ENCODE assay signal across 11 mouse cellular contexts in genomic region chr19:14599851-14600251, GRCm38 (mm10). TPM values are rescaled to one million over a fixed set of nuclear protein-coding genes. Genes with fewer than 3 reads are reported as not detected.
DNase-seq lines count a peak whose midpoint lies in the region; ATAC-seq and TF ChIP-seq lines count a peak whose summit lies in the region.
"Had no signal": no experiment of that assay in that cellular context is flagged by ENCODE, and none has a peak within 500 bp of the region (broad histone marks: within the 10 kb centered on the region; RNA-seq: fewer than 3 reads in every experiment).

No protein-coding gene starts in this region.

- H3K4me3 ChIP-seq in hindbrain, embryonic 10.5 days, result peak overlapping the region; percentile 88; the same call in 1 of the 2 replicates
- no peak overlapping the region for H3K4me3 ChIP-seq in hindbrain, embryonic 14.5 days (replicated peaks; ENCODE audit: low read length)
- H3K4me3 ChIP-seq in E14TG2a.4 (replicated peaks; ENCODE audit: low read length), result 0 out of 2 replicates have a peak overlapping the region, but pooled peaks have one; percentile 87
- no peak overlapping the region for H3K4me3 ChIP-seq in limb, embryonic 10.5 days

- TF ChIP-seq CTCF in E14TG2a.4 (conservative IDR thresholded peaks at IDR 0.05; ENCODE audit: low read length), result no peak

- H3K36me3 ChIP-seq in hindbrain, embryonic 10.5 days, result 0 out of 2 replicates have a peak, but pooled peaks cover 2% of the 10 kb centered on the region
- H3K36me3 ChIP-seq in hindbrain, embryonic 14.5 days (replicated peaks; ENCODE audit: control insufficient read depth, insufficient read depth), result no peaks in the 10 kb centered on the region
- peaks cover 9% of the 10 kb centered on the region for H3K36me3 ChIP-seq in E14TG2a.4 (ENCODE audit: insufficient read depth, low read length)
- no peaks in the 10 kb centered on the region for H3K36me3 ChIP-seq in limb, embryonic 10.5 days
- H3K36me3 ChIP-seq: heart, embryonic 10.5 days had no signal

- peaks cover 36% of the 10 kb centered on the region for H3K4me1 ChIP-seq in hindbrain, embryonic 10.5 days (replicated peaks)
- H3K4me1 ChIP-seq in hindbrain, embryonic 14.5 days (replicated peaks; ENCODE audit: control insufficient read depth, insufficient read depth, low read length), result peaks cover 15% of the 10 kb centered on the region; the same call in 1 of the 2 replicates
- peaks cover 39% of the 10 kb centered on the region for H3K4me1 ChIP-seq in E14TG2a.4 (replicated peaks; ENCODE audit: low read depth, low read length)
- H3K4me1 ChIP-seq in limb, embryonic 10.5 days, result peaks cover 38% of the 10 kb centered on the region

- peaks cover 34% of the 10 kb centered on the region for H3K27me3 ChIP-seq in hindbrain, embryonic 10.5 days (ENCODE audit: insufficient read depth, poor library complexity, severe bottlenecking)
- no peaks in the 10 kb centered on the region; the same call in 1 of the 2 replicates for H3K27me3 ChIP-seq in hindbrain, embryonic 14.5 days (ENCODE audit: control insufficient read depth, insufficient read depth, low read length)
- H3K27me3 ChIP-seq in E14TG2a.4 (ENCODE audit: insufficient read depth, low read length), result no peaks in the 10 kb centered on the region
- peaks cover 20% of the 10 kb centered on the region for H3K27me3 ChIP-seq in limb, embryonic 10.5 days (ENCODE audit: low read depth, poor library complexity, severe bottlenecking)

- 42% methylated on average over 8 of the region's 8 CpGs for WGBS in hindbrain, embryonic 10.5 days
- WGBS in hindbrain, embryonic 14.5 days, result 36% methylated on average over 8 of the region's 8 CpGs
- 41% methylated on average over 8 of the region's 8 CpGs for WGBS in limb, embryonic 10.5 days

- no peak overlapping the region for H3K9ac ChIP-seq in hindbrain, embryonic 14.5 days

- H3K4me2 ChIP-seq in hindbrain, embryonic 14.5 days (replicated peaks), result no peak overlapping the region

- ATAC-seq in hindbrain, embryonic 14.5 days (ENCODE audit: low FRiP score), result no peak

- no peak overlapping the region; the same call in 1 of the 2 replicates for H3K27ac ChIP-seq in hindbrain, embryonic 10.5 days
- no peak overlapping the region for H3K27ac ChIP-seq in hindbrain, embryonic 14.5 days
- no peak overlapping the region for H3K27ac ChIP-seq in limb, embryonic 10.5 days

- no peaks in the 10 kb centered on the region for H3K9me3 ChIP-seq in hindbrain, embryonic 10.5 days
- no peaks in the 10 kb centered on the region for H3K9me3 ChIP-seq in hindbrain, embryonic 14.5 days (ENCODE audit: control insufficient read depth, low read length)
- H3K9me3 ChIP-seq in E14TG2a.4 (ENCODE audit: low read length), result no peaks in the 10 kb centered on the region
- no peaks in the 10 kb centered on the region for H3K9me3 ChIP-seq in limb, embryonic 10.5 days (replicated peaks)
- H3K9me3 ChIP-seq: heart, embryonic 10.5 days had no signal

- DNase-seq in cerebellum, adult 11 months, result peak; percentile 25
- no peak for DNase-seq in cerebellum, postnatal 10 days
- DNase-seq in hindbrain, embryonic 10.5 days (ENCODE audit: low spot score), result peak; percentile 9
- DNase-seq in hindbrain, embryonic 14.5 days (ENCODE audit: low spot score), result no peak
- peak; percentile 42 for DNase-seq in limb, embryonic 10.5 days (ENCODE audit: low spot score)
- DNase-seq in T-cell, adult 2 months (ENCODE audit: low spot score), result no peak
- no peak for DNase-seq in left cerebral cortex, postnatal 36 days (ENCODE audit: low spot score in 2 of 2)
- DNase-seq: adrenal gland, postnatal 25 days; retina, postnatal 1 day had no signal

- intact Hi-C loops in left cerebral cortex, postnatal 36 days (cut with DNase I), result loop anchor here (5.0 to 10.0 kb wide), 8 partner anchors 93 to 1202 kb away; no protein-coding TSS in a partner anchor

RNA-seq across cellular contexts. Expression of gene Tle4, which starts 2.0 kb away (rescaled TPM):
- 16.6 and 19.0 TPM in 2 replicates for polyA plus RNA-seq in hindbrain, embryonic 10.5 days (2016; fragmentation: Nextera tagmentation; extraction: Ambion mirVana)
- 25.4 and 26.8 TPM in 2 replicates for polyA plus RNA-seq in hindbrain, embryonic 14.5 days (2014; fragmentation: Nextera tagmentation; extraction: Ambion mirVana)
- polyA plus RNA-seq in limb, embryonic 10.5 days (2016; fragmentation: Nextera tagmentation; extraction: Ambion mirVana), result 15.5 and 16.7 TPM in 2 replicates
- total RNA-seq in left cerebral cortex, postnatal 36 days (2021), result 10 to 100 TPM; 39.0 to 46.1 TPM

Comparison
In these comparisons a context has a peak if more than half of its experiments do, and no peak if none do; other contexts are left out.
1. DNase-seq: peak in cerebellum, adult 11 months (single experiment), hindbrain, embryonic 10.5 days (single experiment) and limb, embryonic 10.5 days (single experiment); none in cerebellum, postnatal 10 days (0 of 2), hindbrain, embryonic 14.5 days (single experiment), T-cell, adult 2 months (single experiment) and left cerebral cortex, postnatal 36 days (0 of 2).
2. H3K4me3 ChIP-seq: peak in hindbrain, embryonic 10.5 days (single experiment) and E14TG2a.4 (single experiment); none in hindbrain, embryonic 14.5 days (single experiment) and limb, embryonic 10.5 days (single experiment).